Mouse (Mus musculus) midbrain, postnatal 0 days (tissue): ENCODE data around the gene Cd96. TPM values are rescaled to one million over a fixed set of nuclear protein-coding genes. Genes with fewer than 3 reads are reported as not detected.

Experiments used
- ATAC-seq: fragments of 200-750 bp; cut with Nextera tagmentation; 2 replicates; pipeline ENCODE4 v1.8.0; 2017; ENCODE audit warnings: moderate number of reproducible peaks, mild to moderate bottlenecking, moderate TSS enrichment, moderate library complexity; ENCODE audit not compliant: low FRiP score
- DNase-seq: peaks from one replicate; pipeline ENCODE4 v3.0.0-alpha.2; 2015; ENCODE audit warnings: low spot score
- H3K27ac ChIP-seq: fragments of 300-500 bp; sonication (generic); 2 replicates; pipeline ENCODE4 v1.5.1; 2014; ENCODE audit warnings: low read depth, mild to moderate bottlenecking, low read length, mixed read lengths
- H3K27me3 ChIP-seq: fragments of 300-500 bp; sonication (generic); 2 replicates; pipeline ENCODE4 v1.6.1; 2014; ENCODE audit warnings: low read length, control low read depth, mixed read lengths; ENCODE audit not compliant: insufficient read depth
- H3K36me3 ChIP-seq: fragments of 300-500 bp; sonication (generic); 2 replicates; pipeline ENCODE4 v1.6.1; 2014; ENCODE audit warnings: low read length, control low read depth, mixed read lengths; ENCODE audit not compliant: insufficient read depth
- H3K4me1 ChIP-seq: fragments of 300-500 bp; sonication (generic); 2 replicates; pipeline ENCODE4 v1.6.1; 2014; ENCODE audit warnings: mild to moderate bottlenecking, control low read depth, antibody characterized with exemption, low read length, mixed read lengths; ENCODE audit not compliant: insufficient read depth
- H3K4me2 ChIP-seq: fragments of 300-500 bp; sonication (generic); 2 replicates; pipeline ENCODE4 v1.6.1; 2014; ENCODE audit warnings: low read depth, mild to moderate bottlenecking, low read length, mixed read lengths; ENCODE audit not compliant: poor library complexity, severe bottlenecking
- H3K4me3 ChIP-seq: fragments of 300-500 bp; sonication (generic); 2 replicates; pipeline ENCODE4 v1.5.1; 2014; ENCODE audit warnings: low read depth, mild to moderate bottlenecking, low read length, moderate library complexity
- H3K9ac ChIP-seq: fragments of 300-500 bp; sonication (generic); replicated peaks from 2 replicates; pipeline ENCODE4 v1.6.1; 2014; ENCODE audit warnings: mild to moderate bottlenecking, low read length, moderate library complexity, mixed read lengths; ENCODE audit not compliant: poor library complexity, severe bottlenecking
- H3K9me3 ChIP-seq: fragments of 300-500 bp; sonication (generic); 2 replicates; pipeline ENCODE4 v1.6.1; 2016; ENCODE audit warnings: low read length, control low read depth
- CTCF ChIP-seq: IDR thresholded peaks from 2 replicates; pipeline ENCODE4 v1.5.1; 2016; ENCODE audit warnings: antibody characterized with exemption, mild to moderate bottlenecking
- WGBS: fragments of 180-500 bp; shearing (Covaris S2); extraction: QIAGEN DNeasy Blood & Tissue Kit; methylation state at CpG from one replicate; pipeline ENCODE4 v1.1.7; 2014; 5-methylcytosine and 5-hydroxymethylcytosine counted together
- polyA plus RNA-seq: library from polyadenylated mRNA; unstranded; fragments of >200 nt; fragmentation: Nextera tagmentation; extraction: Ambion mirVana; gene quantifications from 2 replicates; pipeline ENCODE4 v1.2.1, GENCODE M21; 2015
- total RNA-seq: library from RNA; depleted of rRNA; stranded (reverse); fragments of >200 nt; gene quantifications from 2 replicates; pipeline ENCODE4 v1.2.3, GENCODE M21; 2014

The Cd96 gene
- total and polyA plus RNA-seq, 2 experiments from 2014 or later, result 0.11 TPM; not detected in 1

DNA sequence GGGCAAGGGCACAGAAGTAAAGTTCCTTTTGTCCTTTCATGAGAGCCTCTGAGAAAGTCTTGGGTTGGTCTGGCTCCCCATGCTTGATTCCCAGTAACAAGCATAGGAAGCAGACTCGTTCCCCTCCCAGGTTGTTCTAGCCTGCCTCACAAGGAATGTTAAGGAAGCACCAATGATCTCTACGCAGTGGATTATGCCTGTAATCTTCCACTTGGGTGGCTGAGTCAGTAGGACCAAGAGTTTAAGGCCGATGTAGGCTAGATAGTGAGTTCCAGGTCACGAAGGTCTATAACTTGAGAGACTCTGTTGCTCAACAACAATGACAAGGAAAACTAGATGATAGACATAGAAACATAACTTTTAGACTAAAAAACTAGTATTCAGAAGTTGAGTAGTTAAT is 100.3 kb downstream of the Cd96 start:
- H3K4me2 ChIP-seq, result no peak overlapping the region
- no peak overlapping the region for H3K27ac ChIP-seq
- H3K4me1 ChIP-seq, result no peaks in the 10 kb centered on the region
- no peak overlapping the region for H3K4me3 ChIP-seq
- ATAC-seq (no peak), DNase-seq (no peak)
- no peaks in the 10 kb centered on the region for H3K36me3 ChIP-seq
- no peak for TF ChIP-seq CTCF
- H3K9me3 ChIP-seq, result no peaks in the 10 kb centered on the region
- H3K27me3 ChIP-seq, result no peaks in the 10 kb centered on the region
- WGBS, result 83% methylated on average over 4 of the region's 4 CpGs
- no peak overlapping the region for H3K9ac ChIP-seq

DNA sequence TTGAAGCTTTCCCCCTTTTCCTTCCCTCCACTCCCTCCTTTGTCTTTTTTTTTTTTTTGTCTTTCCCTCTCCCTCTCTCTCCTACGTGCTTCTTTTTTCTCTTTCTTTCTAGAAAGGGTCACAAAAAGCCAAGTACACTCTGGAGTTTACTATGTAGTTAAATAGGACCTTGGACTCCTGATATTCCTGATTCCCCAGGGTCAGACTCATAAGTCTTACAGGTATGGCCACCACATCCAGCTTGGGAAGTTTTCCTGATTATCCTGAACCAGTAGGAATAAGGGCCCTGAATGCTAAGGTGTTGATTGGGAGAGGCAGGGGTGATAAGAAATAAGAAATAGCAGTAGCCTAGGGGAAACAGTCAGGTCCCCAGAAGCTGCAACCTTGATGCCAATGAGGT is 100.7 kb downstream of the Cd96 start:
- 50% methylated on average over 1 of the region's 1 CpGs for WGBS

DNA sequence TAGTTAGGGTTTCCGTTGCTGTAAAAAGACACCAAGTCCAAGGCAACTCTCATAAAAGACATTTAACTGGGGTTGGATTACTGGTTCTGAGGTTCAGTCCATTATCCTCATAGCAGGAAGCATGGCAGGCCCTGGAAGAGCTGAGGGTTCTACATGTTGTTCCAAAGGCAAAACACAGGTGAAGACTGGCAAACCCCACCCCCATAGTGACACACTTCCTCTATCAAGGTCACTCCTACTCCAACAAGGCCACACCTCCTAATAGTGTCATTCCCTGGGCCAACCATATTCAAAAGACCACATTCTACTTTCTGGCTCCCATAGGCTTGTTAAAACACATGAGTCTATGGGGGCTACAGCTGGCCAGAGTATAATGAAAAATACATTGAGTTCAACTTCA is 108.4 kb downstream of the Cd96 start:
- H3K9me3 ChIP-seq, result no peaks in the 10 kb centered on the region
- H3K27ac ChIP-seq, result no peak overlapping the region
- 96% methylated on average over 1 of the region's 1 CpGs for WGBS
- no peak overlapping the region for H3K4me3 ChIP-seq
- no peak for TF ChIP-seq CTCF
- no peak for DNase-seq
- H3K27me3 ChIP-seq, result no peaks in the 10 kb centered on the region
- H3K36me3 ChIP-seq, result no peaks in the 10 kb centered on the region
- no peak overlapping the region for H3K9ac ChIP-seq
- no peak overlapping the region for H3K4me2 ChIP-seq
- ATAC-seq, result no peak
- no peaks in the 10 kb centered on the region; the same call in 1 of the 2 replicates for H3K4me1 ChIP-seq

More for the DNA sequence above, 100.7 kb downstream of the Cd96 start:
- no peak overlapping the region for H3K4me3 ChIP-seq
- no peak overlapping the region for H3K4me2 ChIP-seq
- no peak overlapping the region for H3K9ac ChIP-seq
- no peaks in the 10 kb centered on the region for H3K27me3 ChIP-seq
- H3K9me3 ChIP-seq, result no peaks in the 10 kb centered on the region
- no peaks in the 10 kb centered on the region for H3K4me1 ChIP-seq
- no peak for TF ChIP-seq CTCF
- no peak for ATAC-seq
- no peak overlapping the region for H3K27ac ChIP-seq
- no peak for DNase-seq
- no peaks in the 10 kb centered on the region for H3K36me3 ChIP-seq

DNA sequence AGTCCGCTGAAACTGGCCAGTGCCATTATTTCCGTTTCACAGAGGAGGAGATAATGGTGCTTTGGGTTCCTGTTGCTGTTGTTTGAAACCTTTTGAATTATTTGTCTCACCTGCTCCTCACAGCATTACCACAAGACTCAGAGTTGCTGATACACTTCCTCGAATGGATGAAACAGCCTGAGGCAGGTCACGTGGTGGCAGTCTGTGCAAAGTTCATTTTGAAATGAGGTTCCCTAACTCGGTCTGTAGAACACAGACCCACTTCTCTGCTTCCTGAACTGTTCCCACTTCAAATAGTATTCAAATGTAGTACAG is 109.2 kb downstream of the Cd96 start:
- Histone ChIP-seq H3K36me3 (no peaks in the 10 kb centered on the region), H3K9ac (peak overlapping the region; percentile 57), H3K27me3 (no peaks in the 10 kb centered on the region), H3K4me3 (peak overlapping the region; percentile 71), H3K4me1 (no peaks in the 10 kb centered on the region; the same call in 1 of the 2 replicates), H3K9me3 (no peaks in the 10 kb centered on the region), H3K4me2 (peak overlapping the region; percentile 62), H3K27ac (peak overlapping the region; percentile 73)
- DNase-seq (no peak), ATAC-seq (peak; percentile 15; the same call in 1 of the 2 replicates)
- TF ChIP-seq CTCF, result no peak
- WGBS, result 4% methylated on average over 5 of the region's 5 CpGs

DNA sequence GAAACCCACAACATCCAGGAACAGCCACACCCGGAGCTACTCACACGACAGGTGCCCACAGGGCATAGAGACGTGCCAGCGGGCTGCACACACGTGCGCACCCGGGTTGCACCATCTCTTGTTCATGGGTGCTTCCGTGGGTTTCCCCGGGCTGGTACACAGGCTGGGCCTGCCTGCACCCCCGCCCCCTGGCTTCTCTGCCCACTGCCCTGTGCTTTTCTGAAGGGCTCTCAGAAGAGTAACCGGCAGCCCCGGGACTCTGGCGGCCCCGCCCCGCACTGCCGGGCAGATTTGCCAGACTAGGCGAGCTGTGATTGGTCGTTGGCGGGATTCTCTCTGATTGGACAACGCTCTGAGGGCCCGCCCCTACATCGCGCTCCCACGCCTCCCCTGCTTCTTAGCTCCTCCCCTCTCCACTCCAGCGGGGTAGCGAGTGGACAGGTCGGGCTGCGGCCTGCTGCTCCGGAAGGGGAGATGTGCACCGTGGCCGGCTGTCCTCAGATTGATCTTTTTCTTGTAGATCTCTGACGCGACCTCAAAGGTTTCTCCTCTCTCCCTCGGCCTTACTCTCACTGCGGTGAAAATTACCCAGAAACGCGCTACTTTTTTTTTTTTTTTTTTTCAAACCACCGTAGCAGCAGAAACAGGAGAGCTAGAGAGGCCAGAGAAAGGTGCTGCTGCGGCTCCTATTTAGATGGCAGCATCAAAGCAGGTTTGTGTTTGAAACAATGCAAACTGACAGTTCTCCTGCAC is 109.7 kb downstream of the Cd96 start, which contains the start of gene Plcxd2:
Plcxd2 (minus strand) TSS at position 66 of the 753 bp plus-strand sequence.
- peak; percentile 97 for DNase-seq
- peak within 1 kb of the TSS; percentile 62 for H3K4me2 ChIP-seq
- H3K36me3 ChIP-seq, result no peaks in the 10 kb centered on the region
- under 1% methylated on average over 39 of the region's 39 CpGs for WGBS
- H3K27ac ChIP-seq, result peak within 1 kb of the TSS; percentile 73
- no peaks in the 10 kb centered on the region for H3K9me3 ChIP-seq
- peak; percentile 99 for ATAC-seq
- peak within 1 kb of the TSS; percentile 71 for H3K4me3 ChIP-seq
- peak within 1 kb of the TSS; percentile 57 for H3K9ac ChIP-seq
- H3K27me3 ChIP-seq, result no peaks in the 10 kb centered on the region
- TF ChIP-seq CTCF, result no peak
- no peaks in the 10 kb centered on the region; the same call in 1 of the 2 replicates for H3K4me1 ChIP-seq

DNA sequence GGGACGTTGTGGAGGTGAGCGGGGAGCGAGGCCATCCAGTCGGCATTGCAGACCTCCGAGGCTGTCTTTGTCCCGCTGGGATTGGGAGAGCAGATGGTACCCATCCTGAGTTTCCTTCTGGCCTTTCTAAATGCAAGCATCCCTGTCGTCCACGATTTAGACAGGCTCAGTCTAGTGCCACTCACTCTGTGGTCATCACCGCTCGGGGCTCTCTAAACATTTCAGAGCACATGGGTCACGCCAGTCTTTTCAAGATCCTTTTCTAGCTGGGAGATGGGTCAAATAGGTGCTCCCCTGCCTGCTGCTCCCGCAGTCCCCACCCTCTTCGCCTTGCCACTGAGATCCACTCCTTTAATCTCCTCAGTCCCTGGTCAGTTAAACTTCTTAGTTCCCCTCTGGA is 110.3 kb downstream of the Cd96 start:
- ATAC-seq (peak; percentile 60), DNase-seq (peak; percentile 49)
- WGBS, result 0% methylated on average over 13 of the region's 13 CpGs
- Histone ChIP-seq H3K4me2 (peak overlapping the region; percentile 62), H3K9ac (peak overlapping the region; percentile 50), H3K27ac (peak overlapping the region; percentile 59), H3K36me3 (no peaks in the 10 kb centered on the region), H3K9me3 (no peaks in the 10 kb centered on the region), H3K27me3 (no peaks in the 10 kb centered on the region), H3K4me1 (no peaks in the 10 kb centered on the region; the same call in 1 of the 2 replicates), H3K4me3 (peak overlapping the region; percentile 71)
- no peak for TF ChIP-seq CTCF
